Mouse (Mus musculus) G1E (cell line): Measurements from ENCODE around the gene Gpd1l. TPM values are rescaled to one million over a fixed set of nuclear protein-coding genes. Genes with fewer than 3 reads are reported as not detected.
A peak's percentile ranks its signal among the peaks of the same experiment; 100 is the strongest.
"Not testable (repeated sequence)": the region's sequence is repeated elsewhere in the genome, so short reads cannot be mapped to it uniquely, and the experiment has no call there.

Experiments
- ATAC-seq: 2 replicates; pipeline ENCODE4 v1.8.0; 2016; ENCODE audit warnings: mild to moderate bottlenecking; ENCODE audit not compliant: insufficient number of reproducible peaks, poor library complexity, low FRiP score, severe bottlenecking; ENCODE audit errors: extremely low read depth
- DNase-seq: peaks from one replicate; pipeline ENCODE4 v3.0.0; 2012; ENCODE audit warnings: low spot score
- H3K27me3 ChIP-seq: 2 replicates; pipeline ENCODE4 v1.6.1; 2012; ENCODE audit warnings: mild to moderate bottlenecking, low read length, inconsistent platforms; ENCODE audit not compliant: insufficient read depth
- H3K36me3 ChIP-seq: replicated peaks from 2 replicates; pipeline ENCODE3; 2012; ENCODE audit warnings: mild to moderate bottlenecking, inconsistent platforms
- H3K4me1 ChIP-seq: 2 replicates; pipeline ENCODE4 v1.6.1; 2012; ENCODE audit warnings: low read depth, low read length, inconsistent platforms, mixed read lengths; ENCODE audit not compliant: insufficient read depth
- H3K4me3 ChIP-seq: 2 replicates; pipeline ENCODE4 v1.5.1; 2012; ENCODE audit warnings: low read depth, mild to moderate bottlenecking, inconsistent platforms, low read length, moderate library complexity, mixed read lengths
- H3K9me3 ChIP-seq: replicated peaks from 2 replicates; pipeline ENCODE4 v1.6.1; 2012; ENCODE audit warnings: inconsistent platforms
- CTCF ChIP-seq: IDR thresholded peaks from 2 replicates; pipeline ENCODE4 v1.5.1; 2012; ENCODE audit warnings: low read depth, low read length, inconsistent platforms, mixed read lengths
- GATA1 ChIP-seq: IDR thresholded peaks from 2 replicates; pipeline ENCODE4 v1.6.1; 2012; ENCODE audit warnings: borderline replicate concordance, low read length, inconsistent platforms, mixed read lengths
- GATA2 ChIP-seq: IDR thresholded peaks from 2 replicates; pipeline ENCODE4 v1.6.1; 2012; ENCODE audit warnings: low read depth, low read length, inconsistent platforms, borderline replicate concordance
- POLR2AphosphoS5 ChIP-seq: IDR thresholded peaks from 2 replicates; pipeline ENCODE4 v1.6.1; 2012; ENCODE audit warnings: low read depth, low read length, inconsistent platforms; ENCODE audit not compliant: insufficient replicate concordance
- TAL1 ChIP-seq: conservative IDR thresholded peaks from 2 replicates; pipeline ENCODE4 v1.6.1; 2012; ENCODE audit warnings: low read depth, low read length, inconsistent platforms, mixed read lengths
- polyA plus RNA-seq: library from polyadenylated mRNA; stranded (reverse); fragments of >175 nt; gene quantifications from 2 replicates; pipeline ENCODE4 v1.2.3, GENCODE M21; 2012
- total RNA-seq, 2 experiments: library from RNA; stranded (forward) in 1 of 2; stranded (reverse) in 1 of 2; fragments of 200-1000 nt in 1 of 2; fragments of >200 nt in 1 of 2; fragmentation: Nextera tagmentation in 1 of 2; gene quantifications; 2 replicates each; pipeline ENCODE4 v1.2.3; 2014 to 2017

Gpd1l gene
- total RNA-seq (2014; fragmentation: Nextera tagmentation) (5.7 and 6.2 TPM in 2 replicates), total RNA-seq (2017) (7.6 and 8.4 TPM in 2 replicates), polyA plus RNA-seq (3.4 and 3.6 TPM in 2 replicates)

- H3K36me3 ChIP-seq: no peaks in the 10 kb centered on the region
- H3K4me1 ChIP-seq: peaks cover 18% of the 10 kb centered on the region
- H3K27me3 ChIP-seq: no peaks in the 10 kb centered on the region
- TF ChIP-seq GATA2: no peak
- no peak for TF ChIP-seq CTCF
- no peak for TF ChIP-seq TAL1
- no peak for TF ChIP-seq GATA1
- TF ChIP-seq POLR2AphosphoS5: no peak
- ATAC-seq (peak; percentile 95), DNase-seq (peak; percentile 95)
- peak within 1 kb of the TSS; percentile 80 for H3K4me3 ChIP-seq
- H3K9me3 ChIP-seq: peaks cover 28% of the 10 kb centered on the region
Observed at GRCm38 (mm10) chr9:114933723-114934171, at the start of gene Gpd1l. Gene Gpd1l (minus strand): TSS chr9:114933987.

- no peak within 1 kb of the TSS for H3K4me3 ChIP-seq
- no peaks in the 10 kb centered on the region for H3K27me3 ChIP-seq
- TF ChIP-seq POLR2AphosphoS5 (no peak), TAL1 (no peak), GATA1 (no peak), CTCF (no peak), GATA2 (no peak)
- H3K9me3 ChIP-seq: peaks cover 73% of the 10 kb centered on the region
- ATAC-seq: no peak
- no peak for DNase-seq
- H3K4me1 ChIP-seq: no peaks in the 10 kb centered on the region
- no peaks in the 10 kb centered on the region for H3K36me3 ChIP-seq
Observed at GRCm38 (mm10) chr9:114982689-114983360, 49.0 kb upstream of the Gpd1l start, which contains the start of gene Rps27rt. Gene Rps27rt (minus strand): TSS chr9:114982739.

GRCm38 (mm10) chr9:114979969-114980368, 46.2 kb upstream of the Gpd1l start:
- Histone ChIP-seq H3K27me3 (no peaks in the 10 kb centered on the region), H3K4me3 (no peak overlapping the region), H3K36me3 (no peaks in the 10 kb centered on the region), H3K9me3 (peaks cover 63% of the 10 kb centered on the region), H3K4me1 (no peaks in the 10 kb centered on the region)
- no peak for TF ChIP-seq POLR2AphosphoS5
- no peak for TF ChIP-seq GATA2
- no peak for TF ChIP-seq CTCF
- TF ChIP-seq TAL1: no peak
- TF ChIP-seq GATA1: no peak
- DNase-seq: no peak
- ATAC-seq: no peak

DNA sequence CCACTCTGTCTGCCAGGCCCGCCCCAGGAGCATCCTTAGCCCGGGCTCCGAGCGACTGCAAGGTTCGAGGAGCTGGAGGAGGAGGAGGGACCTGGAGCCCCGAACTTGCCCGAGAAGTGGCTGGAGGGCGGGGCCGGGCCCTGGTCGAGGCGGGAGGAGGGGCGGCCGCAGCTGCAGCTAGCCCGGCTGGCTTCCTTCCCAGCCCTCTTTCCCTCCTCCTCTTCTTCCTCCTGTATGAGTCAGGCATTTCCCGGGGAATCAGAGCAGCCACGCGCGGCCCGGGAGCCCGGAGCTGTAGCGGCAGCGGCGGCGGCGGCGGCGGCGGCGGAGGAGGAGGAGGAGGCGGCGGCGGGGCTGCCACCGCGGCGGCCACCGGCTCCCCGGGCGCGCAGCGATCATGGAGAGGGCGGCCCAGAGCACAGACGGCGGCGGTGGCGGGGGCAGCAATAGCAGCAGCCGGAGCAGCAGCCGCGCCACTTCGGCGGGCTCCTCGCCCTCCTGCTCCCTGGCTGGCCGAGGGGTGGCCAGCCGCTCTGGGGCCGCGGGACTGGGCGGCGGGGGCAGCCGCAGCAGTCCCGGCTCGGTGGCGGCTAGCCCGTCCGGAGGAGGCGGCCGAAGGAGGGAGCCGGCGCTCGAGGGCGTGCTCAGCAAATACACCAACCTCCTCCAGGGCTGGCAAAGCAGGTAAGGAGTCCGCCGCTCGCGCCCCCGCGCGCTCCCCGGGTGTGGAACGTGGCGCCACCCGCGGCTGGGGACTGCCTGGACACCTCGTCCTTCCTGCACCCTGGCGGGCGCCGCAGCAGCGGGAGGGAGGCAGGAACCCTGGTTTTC, 44.7 kb upstream of the Gpd1l start, which contains the start of gene Osbpl10:
TSS of gene Osbpl10 (plus strand) at position 289 of the 831 bp plus-strand sequence.
- no peak for ATAC-seq
- H3K27me3 ChIP-seq: no peaks in the 10 kb centered on the region
- no peak for DNase-seq

DNA sequence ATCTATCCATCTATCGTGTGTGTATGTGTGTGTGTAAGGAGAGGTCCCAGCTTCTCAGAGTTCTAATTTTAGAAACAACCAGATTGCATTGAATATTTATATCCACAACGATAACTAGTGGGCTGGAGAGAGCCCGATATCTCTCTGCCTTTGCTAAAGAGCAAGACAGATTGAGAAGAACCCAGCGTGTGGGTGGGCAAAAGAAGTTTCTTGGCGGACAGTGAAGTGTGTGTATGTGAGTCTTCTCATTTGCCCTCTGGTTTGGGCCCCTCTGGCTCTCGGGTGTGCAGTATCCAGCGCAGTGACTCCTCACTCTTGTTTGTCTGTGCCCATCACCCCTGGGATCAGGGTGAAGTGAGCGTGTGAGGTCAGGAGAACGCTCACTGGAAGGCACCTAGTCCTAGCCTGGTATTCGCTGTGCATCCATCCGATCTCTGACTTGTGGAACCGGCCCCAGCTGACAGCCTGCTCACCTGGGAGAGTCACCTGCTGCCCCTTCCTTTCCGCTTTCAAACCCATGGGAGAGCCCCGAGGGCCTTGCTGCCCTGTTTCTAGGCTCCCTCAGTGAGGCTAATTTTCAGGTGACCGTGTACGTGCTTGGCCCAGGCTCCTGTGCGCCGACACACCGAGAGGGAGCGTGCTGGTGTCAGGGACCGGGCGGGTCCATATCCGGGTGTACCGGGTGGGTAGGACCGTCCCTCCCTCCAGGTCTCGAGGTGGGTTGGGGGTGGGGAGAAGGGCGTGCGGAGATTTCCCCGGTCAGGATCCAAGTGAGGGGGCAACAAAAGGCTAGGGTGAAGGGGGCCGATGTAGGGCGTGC, 43.9 kb upstream of the Gpd1l start:
- TF ChIP-seq TAL1 (no peak), GATA1 (no peak), GATA2 (no peak), POLR2AphosphoS5 (no peak), CTCF (no peak)
- no peak for DNase-seq
- H3K9me3 ChIP-seq: peaks cover 50% of the 10 kb centered on the region
- ATAC-seq: no peak
- no peaks in the 10 kb centered on the region for H3K27me3 ChIP-seq
- H3K36me3 ChIP-seq: no peaks in the 10 kb centered on the region
- H3K4me3 ChIP-seq: no peak overlapping the region; the same call in 1 of the 2 replicates
- H3K4me1 ChIP-seq: no peaks in the 10 kb centered on the region

More for the DNA sequence above, 44.7 kb upstream of the Gpd1l start, which contains the start of gene Osbpl10:
- no peak within 1 kb of the TSS; the same call in 1 of the 2 replicates for H3K4me3 ChIP-seq
- TF ChIP-seq TAL1 (no peak), GATA1 (no peak), CTCF (no peak), POLR2AphosphoS5 (no peak), GATA2 (no peak)
- H3K9me3 ChIP-seq: peaks cover 55% of the 10 kb centered on the region
- H3K4me1 ChIP-seq: no peaks in the 10 kb centered on the region
- no peaks in the 10 kb centered on the region for H3K36me3 ChIP-seq

DNA sequence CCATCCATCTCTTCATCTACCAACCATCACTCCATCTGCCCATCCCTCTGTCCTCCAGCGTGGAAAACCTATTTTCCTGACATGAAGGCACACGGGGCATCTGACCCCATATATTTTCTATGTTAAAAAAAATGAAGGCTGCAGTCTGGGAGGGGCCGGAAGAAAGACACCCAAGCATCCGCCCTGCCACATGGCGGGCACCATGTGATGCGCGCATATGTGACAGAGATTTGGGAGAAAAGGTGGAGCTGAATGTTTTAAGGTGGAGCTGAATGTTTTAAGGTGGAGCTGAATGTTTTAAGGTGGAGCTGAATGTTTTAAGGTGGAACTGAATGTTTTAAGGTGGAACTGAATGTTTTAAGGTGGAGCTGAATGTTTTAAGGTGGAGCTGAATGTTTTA, 32.5 kb upstream of the Gpd1l start:
- H3K9me3 ChIP-seq: peaks cover 61% of the 10 kb centered on the region
- DNase-seq, H3K27me3 ChIP-seq, H3K36me3 ChIP-seq, H3K4me1 ChIP-seq, H3K4me3 ChIP-seq, ATAC-seq: not testable (repeated sequence)
